Mouse (Mus musculus): Measurements from ENCODE around the gene Igf1. TPM values are rescaled to one million over a fixed set of nuclear protein-coding genes. Genes with fewer than 3 reads are reported as not detected.

Igf1 gene
- polyA plus RNA-seq, 1 experiment from 2014 or later, result 16.7 TPM

DNA sequence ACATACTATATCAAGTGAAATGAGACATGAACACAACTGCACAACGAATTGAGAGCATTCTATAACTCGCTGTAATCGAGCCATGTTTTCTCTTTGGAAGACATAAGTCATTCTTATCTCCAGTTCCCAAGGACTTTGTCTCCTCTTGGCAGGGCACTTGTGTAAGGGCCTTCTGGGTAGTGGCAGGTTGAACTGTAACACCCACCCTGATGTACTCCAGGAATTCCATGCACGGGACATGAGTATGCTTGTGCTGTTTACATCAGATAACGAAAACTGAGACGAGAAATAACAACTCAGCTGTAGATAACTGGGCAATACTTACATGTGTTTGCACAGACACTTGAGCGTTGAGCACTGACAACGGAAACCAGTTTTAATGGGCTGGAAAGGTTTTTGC, 8.4 kb downstream of the Igf1 start:
- Histone ChIP-seq H3K27ac (ENCODE audit: low read depth, low read length) (no peak overlapping the region), H3K36me3 (ENCODE audit: control insufficient read depth, insufficient read depth, low read length) (no peaks in the 10 kb centered on the region), H3K27me3 (ENCODE audit: control insufficient read depth, insufficient read depth, low read length) (no peaks in the 10 kb centered on the region), H3K9me3 (ENCODE audit: control insufficient read depth, low read length) (no peaks in the 10 kb centered on the region), H3K9ac (ENCODE audit: low read length) (no peak overlapping the region), H3K4me1 (ENCODE audit: control insufficient read depth, insufficient read depth, low read length) (no peaks in the 10 kb centered on the region), H3K4me3 (ENCODE audit: low read depth, low read length) (no peak overlapping the region), H3K4me2 (no peak overlapping the region)
- ATAC-seq (ENCODE audit: low FRiP score), result no peak
- WGBS, result 88% methylated on average over 8 of the region's 8 CpGs
- DNase-seq (ENCODE audit: low spot score, missing footprints), result no peak

DNA sequence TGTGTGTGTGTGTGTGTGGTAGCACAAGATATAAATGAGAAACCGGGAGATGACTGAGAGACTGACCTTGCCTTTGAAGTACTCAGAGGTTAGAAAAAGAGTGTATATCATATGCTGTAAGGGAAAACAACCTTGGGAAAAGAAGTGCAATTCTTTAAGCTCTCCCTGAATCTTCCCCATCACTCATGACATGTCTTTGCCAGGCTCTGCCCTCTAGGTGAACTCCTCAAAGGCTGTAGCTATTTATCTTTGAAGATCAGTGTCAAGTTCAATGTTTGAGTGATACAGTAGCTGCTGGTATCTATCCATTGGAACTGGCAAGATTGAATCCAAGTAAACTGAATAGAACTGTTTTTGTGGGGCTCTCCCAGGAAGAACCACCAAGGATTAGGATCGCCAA, 9.2 kb downstream of the Igf1 start:
- Histone ChIP-seq H3K36me3 (ENCODE audit: control insufficient read depth, insufficient read depth, low read length) (no peaks in the 10 kb centered on the region), H3K4me1 (ENCODE audit: control insufficient read depth, insufficient read depth, low read length) (no peaks in the 10 kb centered on the region), H3K27ac (ENCODE audit: low read depth, low read length) (no peak overlapping the region), H3K4me3 (ENCODE audit: low read depth, low read length) (no peak overlapping the region), H3K4me2 (no peak overlapping the region), H3K27me3 (ENCODE audit: control insufficient read depth, insufficient read depth, low read length) (no peaks in the 10 kb centered on the region), H3K9me3 (ENCODE audit: control insufficient read depth, low read length) (no peaks in the 10 kb centered on the region), H3K9ac (ENCODE audit: low read length) (no peak overlapping the region)
- no peak for ATAC-seq (ENCODE audit: low FRiP score)
- peak; percentile 77 for DNase-seq (ENCODE audit: low spot score, missing footprints)
- 83% methylated on average over 2 of the region's 2 CpGs for WGBS

DNA sequence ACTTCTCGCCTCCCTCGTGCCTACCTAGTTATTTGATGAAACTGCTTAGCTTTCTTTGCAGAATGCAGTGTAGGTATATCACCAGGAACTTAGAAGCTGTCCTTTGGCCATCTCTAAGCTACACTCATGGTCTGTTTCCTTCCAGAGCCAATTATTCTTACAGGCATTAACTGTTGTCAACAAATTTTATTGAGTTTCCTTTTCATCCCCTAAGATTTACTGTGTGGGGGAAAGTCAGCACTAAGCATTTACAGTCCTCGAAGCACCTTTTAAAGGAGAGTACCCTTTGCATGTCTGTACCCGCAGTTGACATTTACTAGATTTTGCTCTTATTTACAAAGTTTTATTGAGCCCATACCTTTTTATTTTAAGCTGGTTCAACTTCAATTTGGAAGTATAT, 9.6 kb downstream of the Igf1 start:
- 91% methylated on average over 4 of the region's 4 CpGs for WGBS
- DNase-seq (ENCODE audit: low spot score, missing footprints), result no peak
- H3K4me1 ChIP-seq (ENCODE audit: control insufficient read depth, insufficient read depth, low read length), result no peaks in the 10 kb centered on the region
- no peak overlapping the region for H3K4me2 ChIP-seq
- no peaks in the 10 kb centered on the region for H3K9me3 ChIP-seq (ENCODE audit: control insufficient read depth, low read length)
- H3K9ac ChIP-seq (ENCODE audit: low read length), result no peak overlapping the region
- no peak for ATAC-seq (ENCODE audit: low FRiP score)
- no peak overlapping the region for H3K4me3 ChIP-seq (ENCODE audit: low read depth, low read length)
- no peaks in the 10 kb centered on the region for H3K27me3 ChIP-seq (ENCODE audit: control insufficient read depth, insufficient read depth, low read length)
- no peak overlapping the region for H3K27ac ChIP-seq (ENCODE audit: low read depth, low read length)
- no peaks in the 10 kb centered on the region for H3K36me3 ChIP-seq (ENCODE audit: control insufficient read depth, insufficient read depth, low read length)

GRCm38 (mm10) chr10:87868349-87869053, 10.4 kb downstream of the Igf1 start:
- Histone ChIP-seq H3K9me3 (ENCODE audit: control insufficient read depth, low read length) (no peaks in the 10 kb centered on the region), H3K4me2 (no peak overlapping the region), H3K4me3 (ENCODE audit: low read depth, low read length) (no peak overlapping the region), H3K4me1 (ENCODE audit: control insufficient read depth, insufficient read depth, low read length) (no peaks in the 10 kb centered on the region), H3K27ac (ENCODE audit: low read depth, low read length) (no peak overlapping the region), H3K27me3 (ENCODE audit: control insufficient read depth, insufficient read depth, low read length) (no peaks in the 10 kb centered on the region), H3K36me3 (ENCODE audit: control insufficient read depth, insufficient read depth, low read length) (no peaks in the 10 kb centered on the region), H3K9ac (ENCODE audit: low read length) (no peak overlapping the region)
- peak; percentile 80 for DNase-seq (ENCODE audit: low spot score, missing footprints)
- WGBS, result 64% methylated on average over 9 of the region's 9 CpGs
- no peak for ATAC-seq (ENCODE audit: low FRiP score)

DNA sequence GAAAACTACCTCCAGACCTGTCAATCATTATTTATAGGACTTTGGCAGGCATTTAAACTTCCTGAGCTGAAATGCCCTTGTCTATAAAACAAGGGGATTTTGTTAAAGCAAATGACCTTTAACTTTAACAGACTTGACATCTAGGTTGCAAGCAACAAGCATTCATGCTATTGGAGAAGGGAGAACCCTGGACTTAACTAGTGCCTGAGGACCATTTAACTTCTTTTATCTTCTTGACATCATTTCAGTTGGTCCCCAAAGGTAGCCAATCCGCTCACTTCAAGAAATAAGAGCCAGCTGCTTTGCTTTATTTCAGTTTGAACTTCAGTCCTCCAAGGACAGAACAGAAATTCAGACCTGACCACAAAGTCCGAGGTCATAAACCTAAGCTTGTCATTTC, 11.1 kb downstream of the Igf1 start:
- Histone ChIP-seq H3K9me3 (ENCODE audit: control insufficient read depth, low read length) (no peaks in the 10 kb centered on the region), H3K27me3 (ENCODE audit: control insufficient read depth, insufficient read depth, low read length) (no peaks in the 10 kb centered on the region), H3K27ac (ENCODE audit: low read depth, low read length) (no peak overlapping the region), H3K4me3 (ENCODE audit: low read depth, low read length) (no peak overlapping the region), H3K4me1 (ENCODE audit: control insufficient read depth, insufficient read depth, low read length) (no peaks in the 10 kb centered on the region), H3K36me3 (ENCODE audit: control insufficient read depth, insufficient read depth, low read length) (no peaks in the 10 kb centered on the region), H3K4me2 (no peak overlapping the region), H3K9ac (ENCODE audit: low read length) (no peak overlapping the region)
- DNase-seq (ENCODE audit: low spot score, missing footprints) (peak; percentile 78), ATAC-seq (ENCODE audit: low FRiP score) (no peak)
- WGBS, result 84% methylated on average over 2 of the region's 2 CpGs

- Histone ChIP-seq H3K4me1 (ENCODE audit: control insufficient read depth, insufficient read depth, low read length) (no peaks in the 10 kb centered on the region), H3K4me2 (no peak overlapping the region), H3K9ac (ENCODE audit: low read length) (no peak overlapping the region), H3K27ac (ENCODE audit: low read depth, low read length) (no peak overlapping the region), H3K36me3 (ENCODE audit: control insufficient read depth, insufficient read depth, low read length) (no peaks in the 10 kb centered on the region), H3K9me3 (ENCODE audit: control insufficient read depth, low read length) (no peaks in the 10 kb centered on the region), H3K27me3 (ENCODE audit: control insufficient read depth, insufficient read depth, low read length) (no peaks in the 10 kb centered on the region), H3K4me3 (ENCODE audit: low read depth, low read length) (no peak overlapping the region)
- no peak for DNase-seq (ENCODE audit: low spot score, missing footprints)
- no peak for ATAC-seq (ENCODE audit: low FRiP score)
- WGBS, result 58% methylated on average over 1 of the region's 1 CpGs
Measured at GRCm38 (mm10) chr10:87869691-87870090, 11.6 kb downstream of the Igf1 start.

- WGBS, result 70% methylated on average over 8 of the region's 8 CpGs
- H3K4me2 ChIP-seq, result no peak overlapping the region
- no peak overlapping the region for H3K4me3 ChIP-seq (ENCODE audit: low read depth, low read length)
- H3K36me3 ChIP-seq (ENCODE audit: control insufficient read depth, insufficient read depth, low read length), result no peaks in the 10 kb centered on the region
- no peak for ATAC-seq (ENCODE audit: low FRiP score)
- no peak overlapping the region for H3K27ac ChIP-seq (ENCODE audit: low read depth, low read length)
- H3K4me1 ChIP-seq (ENCODE audit: control insufficient read depth, insufficient read depth, low read length), result no peaks in the 10 kb centered on the region
- no peak overlapping the region for H3K9ac ChIP-seq (ENCODE audit: low read length)
- no peaks in the 10 kb centered on the region for H3K9me3 ChIP-seq (ENCODE audit: control insufficient read depth, low read length)
- DNase-seq (ENCODE audit: low spot score, missing footprints), result no peak
- no peaks in the 10 kb centered on the region for H3K27me3 ChIP-seq (ENCODE audit: control insufficient read depth, insufficient read depth, low read length)
Measured at GRCm38 (mm10) chr10:87871863-87872647, 14.0 kb downstream of the Igf1 start.

DNA sequence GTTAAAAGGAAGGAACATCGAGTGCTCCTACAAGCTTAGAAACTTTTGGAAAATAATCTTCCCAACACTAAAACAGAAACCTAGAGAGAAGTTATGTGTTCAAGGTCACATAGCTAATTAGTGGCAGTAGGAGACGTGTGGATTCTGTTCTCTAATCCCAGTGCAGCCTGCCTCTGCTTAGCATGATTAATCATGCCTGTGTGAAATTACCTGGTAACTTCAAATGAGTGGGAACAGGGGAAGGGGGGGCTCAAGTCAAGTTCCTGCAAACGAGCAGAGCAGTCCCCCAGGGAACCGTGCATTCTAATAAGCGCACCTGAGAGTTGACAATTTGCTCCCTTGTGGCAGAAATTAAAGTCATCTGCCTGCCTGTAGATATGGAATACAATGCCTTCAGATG, 14.8 kb downstream of the Igf1 start:
- Histone ChIP-seq H3K36me3 (ENCODE audit: control insufficient read depth, insufficient read depth, low read length) (no peaks in the 10 kb centered on the region), H3K9ac (ENCODE audit: low read length) (no peak overlapping the region), H3K9me3 (ENCODE audit: control insufficient read depth, low read length) (no peaks in the 10 kb centered on the region), H3K27me3 (ENCODE audit: control insufficient read depth, insufficient read depth, low read length) (no peaks in the 10 kb centered on the region), H3K4me3 (ENCODE audit: low read depth, low read length) (no peak overlapping the region), H3K27ac (ENCODE audit: low read depth, low read length) (no peak overlapping the region), H3K4me1 (ENCODE audit: control insufficient read depth, insufficient read depth, low read length) (no peaks in the 10 kb centered on the region), H3K4me2 (no peak overlapping the region)
- DNase-seq (ENCODE audit: low spot score, missing footprints), result no peak
- WGBS, result 79% methylated on average over 5 of the region's 5 CpGs
- ATAC-seq (ENCODE audit: low FRiP score), result no peak

DNA sequence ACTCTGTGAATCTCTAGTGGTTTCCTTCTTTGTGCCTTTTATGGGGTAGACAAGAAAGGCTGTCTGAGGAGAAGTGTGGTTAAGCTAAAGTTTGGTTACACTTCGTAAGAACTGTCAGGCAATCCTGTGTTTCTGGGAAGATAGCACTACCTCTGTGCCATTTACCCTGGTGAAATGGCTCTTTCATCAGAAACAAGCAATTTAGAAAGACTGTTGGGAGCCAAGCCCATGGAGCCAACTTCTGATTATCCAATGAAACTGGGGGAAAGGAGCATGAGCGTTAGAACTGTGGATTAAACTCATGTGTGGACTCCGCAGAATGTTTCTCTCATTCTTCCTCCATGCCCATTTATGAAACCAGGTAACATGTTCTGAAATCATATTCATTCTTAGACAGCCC, 15.5 kb downstream of the Igf1 start:
- no peaks in the 10 kb centered on the region for H3K36me3 ChIP-seq (ENCODE audit: control insufficient read depth, insufficient read depth, low read length)
- ATAC-seq (ENCODE audit: low FRiP score), result no peak
- no peaks in the 10 kb centered on the region for H3K4me1 ChIP-seq (ENCODE audit: control insufficient read depth, insufficient read depth, low read length)
- no peak for DNase-seq (ENCODE audit: low spot score, missing footprints)
- no peaks in the 10 kb centered on the region for H3K9me3 ChIP-seq (ENCODE audit: control insufficient read depth, low read length)
- 93% methylated on average over 3 of the region's 3 CpGs for WGBS
- H3K27me3 ChIP-seq (ENCODE audit: control insufficient read depth, insufficient read depth, low read length), result no peaks in the 10 kb centered on the region
- no peak overlapping the region for H3K4me2 ChIP-seq
- no peak overlapping the region for H3K9ac ChIP-seq (ENCODE audit: low read length)
- H3K4me3 ChIP-seq (ENCODE audit: low read depth, low read length), result no peak overlapping the region
- H3K27ac ChIP-seq (ENCODE audit: low read depth, low read length), result no peak overlapping the region

All from midbrain, embryonic 11.5 days (tissue).